Mouse (Mus musculus) left cerebral cortex, adult 2 months (tissue): ENCODE measurements at regions not wholly inside any gene's neighbourhood (a gene's known extent, or its start where the extent isn't known, plus 50 kb on each side); places are given as distances from the start of the nearest gene placed in this dataset.
A peak's percentile ranks its signal among the peaks of the same experiment; 100 is the strongest.

Experiments used
- DNase-seq, 2 experiments: peaks; one replicate each; pipeline ENCODE4 v3.0.0; 2021 to 2022; ENCODE audit warnings: low spot score in 2 of 2, mixed read lengths in 1 of 2; ENCODE audit errors: extremely low spot score in 1 of 2
- H3K27ac ChIP-seq: fragments of 200-600 bp; 2 replicates; pipeline ENCODE4 v1.8.1; 2022
- H3K4me3 ChIP-seq: fragments of 200-600 bp; 2 replicates; pipeline ENCODE4 v1.8.1; 2022
- CTCF ChIP-seq: fragments of 200-600 bp; IDR thresholded peaks from 2 replicates; pipeline ENCODE4 v1.8.1; 2022; ENCODE audit warnings: antibody characterized with exemption, mild to moderate bottlenecking, moderate library complexity
- intact Hi-C: fragments of 180-260 bp; cut with DNase I; formaldehyde crosslinking; loops from one replicate; pipeline ENCODE4 v1.15.1; 2025

DNA sequence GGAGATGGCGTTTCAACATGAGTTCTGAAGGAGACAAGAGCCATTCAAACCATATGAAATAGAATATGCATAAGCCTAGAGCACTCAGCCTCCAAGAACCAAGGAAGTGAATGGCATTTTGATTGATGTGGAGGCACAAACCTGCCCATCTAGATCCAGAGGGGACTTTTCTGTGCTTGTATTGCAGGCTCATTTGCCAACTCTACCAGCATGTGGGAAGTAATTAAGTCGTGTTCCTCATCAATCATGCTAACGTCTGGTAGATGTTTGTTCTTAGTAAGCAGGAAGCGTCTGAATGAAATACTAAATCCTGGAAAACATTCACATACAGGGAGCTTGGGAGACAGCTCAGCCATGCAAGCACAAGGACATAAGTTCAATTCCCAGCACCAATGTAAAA is 499.9 kb downstream of the Pdcd6ip start:
- Histone ChIP-seq H3K4me3 (no peak overlapping the region), H3K27ac (no peak overlapping the region)
- DNase-seq: no peak
- TF ChIP-seq CTCF: no peak
- intact Hi-C loops: no loop called here

DNA sequence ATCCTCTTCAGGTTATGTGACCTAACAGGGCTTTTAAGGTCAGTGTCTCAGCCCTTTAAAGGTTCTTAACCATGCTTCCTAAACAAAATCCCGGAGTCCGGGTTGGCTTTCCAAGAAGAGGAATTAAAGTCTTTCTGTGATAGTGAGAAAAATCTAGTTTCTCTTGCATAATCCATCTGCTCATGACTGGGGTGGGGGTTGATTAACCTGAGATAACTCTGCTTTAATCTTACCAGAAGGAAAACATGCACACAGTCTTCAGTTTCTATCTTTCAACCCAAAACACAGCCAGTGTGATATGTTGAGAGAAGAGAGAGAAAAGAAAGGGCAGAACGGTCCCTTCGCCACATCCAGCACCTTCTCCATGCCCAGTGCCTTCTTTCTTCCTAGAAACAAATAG is 508.8 kb downstream of the Pdcd6ip start:
- peak overlapping the region; percentile 74 for H3K27ac ChIP-seq
- intact Hi-C loops: no loop called here
- H3K4me3 ChIP-seq: no peak overlapping the region
- TF ChIP-seq CTCF: no peak
- no peak for DNase-seq

DNA sequence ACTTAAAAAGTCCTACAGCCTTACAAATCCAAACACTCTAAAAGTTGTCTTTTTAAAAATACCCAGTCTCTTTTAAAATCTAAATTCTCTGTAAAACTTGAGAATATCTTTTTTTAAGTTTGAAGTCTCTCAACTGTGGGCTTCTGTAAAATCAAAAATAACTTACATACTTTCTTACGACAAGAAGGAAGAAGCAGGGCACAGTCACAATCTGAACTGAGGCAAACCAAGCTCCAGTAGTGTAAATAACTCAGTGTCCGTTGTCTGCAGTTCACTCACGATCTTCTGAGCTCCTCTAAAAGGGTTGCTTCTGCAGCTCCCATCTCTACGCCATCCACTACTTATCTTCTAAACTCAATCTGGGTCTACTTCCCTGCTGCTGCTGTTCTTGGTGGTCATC is 512.5 kb downstream of the Pdcd6ip start:
- DNase-seq: no peak
- TF ChIP-seq CTCF: no peak
- H3K4me3 ChIP-seq: no peak overlapping the region
- intact Hi-C loops: no loop called here
- H3K27ac ChIP-seq: peak overlapping the region; percentile 85

DNA sequence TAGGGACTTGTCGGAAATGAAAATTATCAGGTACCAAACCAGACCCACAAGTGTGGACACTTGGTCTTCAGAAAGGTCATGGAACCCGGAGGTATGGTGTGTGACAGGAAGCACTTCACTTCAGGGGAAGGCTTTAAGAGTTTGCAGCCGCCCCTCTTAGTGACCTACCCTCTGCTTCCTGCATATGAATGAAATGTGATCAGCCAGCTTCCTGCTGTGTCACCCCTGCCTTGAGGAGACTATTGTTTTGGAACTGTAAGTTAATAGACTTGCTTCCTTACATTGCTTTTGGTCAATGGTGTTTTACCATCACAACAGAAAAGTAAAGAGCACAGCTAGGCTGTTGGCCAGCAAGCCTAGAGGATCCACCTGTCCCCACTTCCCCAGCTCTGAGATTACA is 515.3 kb downstream of the Pdcd6ip start:
- no peak for DNase-seq
- H3K4me3 ChIP-seq: no peak overlapping the region
- no peak for TF ChIP-seq CTCF
- intact Hi-C loops: no loop called here
- H3K27ac ChIP-seq: peak overlapping the region; percentile 32

DNA sequence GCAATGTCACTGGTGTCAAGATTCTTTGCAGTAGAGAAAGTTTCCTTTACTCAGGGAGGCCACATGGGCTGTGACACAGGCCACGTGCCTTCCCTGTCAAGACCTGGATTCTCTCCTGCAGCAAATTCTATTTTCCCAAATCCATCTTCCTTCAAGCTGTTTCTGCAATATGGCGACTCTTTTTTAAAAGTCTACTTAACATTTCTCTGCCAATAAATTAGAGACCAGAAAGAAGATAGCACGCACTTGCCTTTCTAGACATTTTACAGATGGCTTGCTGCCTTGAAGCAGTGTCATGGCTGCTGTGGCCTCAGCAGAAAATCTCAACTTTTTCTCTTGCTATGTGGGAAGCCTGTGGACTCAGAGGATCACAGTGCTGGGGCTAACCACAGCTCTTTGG is 516.9 kb downstream of the Pdcd6ip start:
- intact Hi-C loops: no loop called here
- no peak for TF ChIP-seq CTCF
- no peak for DNase-seq
- Histone ChIP-seq H3K27ac (peak overlapping the region; percentile 24; the same call in 1 of the 2 replicates), H3K4me3 (no peak overlapping the region)

DNA sequence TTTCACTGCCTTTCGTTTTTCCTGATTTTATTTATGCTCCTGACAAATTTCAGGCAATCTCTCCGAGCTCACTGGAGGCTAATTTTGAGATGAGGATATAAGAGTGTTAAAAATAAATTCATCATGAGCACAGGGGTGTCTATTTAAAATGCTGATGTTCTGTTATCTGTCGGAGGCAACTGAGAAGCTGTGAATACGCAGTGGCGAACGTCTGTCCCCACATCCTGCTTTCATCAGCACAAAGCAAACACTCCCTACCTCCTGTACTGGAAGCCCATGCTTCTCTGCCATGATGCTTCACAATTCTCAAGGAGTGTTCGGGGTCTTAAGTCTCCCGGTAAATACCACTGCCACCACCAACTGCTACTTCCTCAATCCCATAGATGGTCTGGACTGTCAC is 526.9 kb downstream of the Pdcd6ip start:
- TF ChIP-seq CTCF: no peak
- no peak overlapping the region for H3K4me3 ChIP-seq
- DNase-seq: peak in 1 of 2 experiments; percentile 26
- H3K27ac ChIP-seq: peak overlapping the region; percentile 64
- intact Hi-C loops: no loop called here

DNA sequence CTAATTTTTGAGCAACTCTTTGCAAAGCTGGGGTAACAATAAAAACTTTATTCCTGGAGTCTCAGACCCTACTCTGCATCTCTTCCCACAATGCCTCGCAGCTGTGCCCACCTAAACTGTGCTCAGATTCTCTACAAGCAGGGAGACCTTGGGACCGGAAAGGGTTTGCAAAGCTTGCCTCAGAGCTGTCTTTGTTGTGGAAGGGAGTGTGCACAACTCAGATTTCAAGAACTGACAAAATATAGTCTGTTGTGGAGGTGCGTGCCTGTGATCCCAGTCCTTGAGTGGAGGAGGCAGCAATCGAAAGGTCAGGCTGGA is 530.2 kb downstream of the Pdcd6ip start:
- H3K4me3 ChIP-seq: no peak overlapping the region
- DNase-seq: no peak
- no peak for TF ChIP-seq CTCF
- intact Hi-C loops: loop anchor here (2.0 to 10.0 kb wide), 11 partner anchors 84 to 993 kb away; no protein-coding TSS in a partner anchor
- peak overlapping the region; percentile 89 for H3K27ac ChIP-seq

DNA sequence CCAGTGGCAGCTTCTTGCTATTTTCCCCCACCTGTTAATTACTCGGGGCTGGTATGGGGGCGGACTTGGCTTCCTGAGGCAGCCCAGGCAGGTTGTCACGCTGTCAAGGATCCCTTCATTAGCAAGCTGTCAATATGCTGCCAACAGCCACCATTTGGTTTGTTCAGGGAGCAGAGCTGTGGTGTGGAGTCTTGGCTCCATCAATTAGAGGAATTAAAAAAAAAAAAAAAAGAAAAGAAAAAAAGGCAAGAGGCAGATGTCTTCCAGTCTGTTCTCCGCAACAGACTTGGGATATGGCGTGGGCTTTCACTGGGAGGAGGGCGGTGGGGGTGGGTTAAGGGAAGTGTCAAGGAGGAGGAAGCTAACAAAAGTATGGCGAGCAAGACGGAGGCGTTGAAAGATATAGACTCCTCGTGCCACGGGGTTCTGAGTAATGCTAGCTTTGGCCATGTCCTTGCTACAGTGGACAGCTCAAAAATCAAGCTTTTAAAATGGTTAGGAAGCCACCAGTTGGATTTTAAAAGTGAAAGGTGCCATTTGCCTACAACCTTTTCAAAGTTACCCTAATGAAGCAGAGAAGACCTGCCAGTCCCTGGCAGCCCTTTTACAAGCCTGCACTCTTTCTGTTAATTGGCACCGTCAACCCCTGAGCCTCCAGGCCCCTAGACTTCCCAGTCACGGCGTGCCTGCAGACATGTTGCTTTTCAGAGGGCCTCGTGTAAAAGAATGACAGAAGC is 530.7 kb downstream of the Pdcd6ip start:
- peak; percentile 66 to 74 for DNase-seq
- H3K27ac ChIP-seq: peak overlapping the region; percentile 89
- peak; percentile 18 for TF ChIP-seq CTCF
- intact Hi-C loops: loop anchor here (2.0 to 10.0 kb wide), 11 partner anchors 85 to 993 kb away; no protein-coding TSS in a partner anchor
- no peak overlapping the region for H3K4me3 ChIP-seq

DNA sequence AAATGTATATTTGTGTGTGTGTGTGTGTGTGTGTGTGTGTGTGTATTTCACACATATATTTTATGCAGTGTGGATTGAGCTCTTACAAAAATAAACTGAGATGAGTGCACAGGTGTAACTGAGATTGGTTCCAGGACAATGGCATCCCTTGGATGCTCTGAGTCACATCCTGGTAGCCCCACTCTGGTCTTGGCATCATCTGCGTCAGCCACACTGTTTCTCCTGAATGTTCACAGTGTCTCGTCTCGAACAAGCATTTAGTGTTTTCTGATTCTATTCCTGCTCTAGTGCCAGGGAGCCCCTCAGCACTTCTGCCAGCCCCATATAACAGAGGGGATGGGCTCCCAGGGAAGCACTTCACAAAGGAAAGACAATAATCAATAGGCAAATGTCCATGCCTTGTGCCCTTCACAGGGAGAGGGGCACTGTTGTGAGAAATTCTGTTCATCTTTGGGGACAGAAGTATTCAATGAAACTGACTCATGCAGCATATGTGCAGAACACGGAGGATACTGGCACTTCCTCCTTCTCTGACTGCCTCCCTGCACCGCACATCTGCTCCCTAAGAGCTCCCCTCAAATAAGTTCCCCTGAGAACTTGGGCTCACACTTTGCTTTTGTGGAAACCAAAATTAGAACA is 536.2 kb downstream of the Pdcd6ip start:
- H3K27ac ChIP-seq: peak overlapping the region; percentile 92
- H3K4me3 ChIP-seq: no peak overlapping the region
- no peak for TF ChIP-seq CTCF
- peak; percentile 45 to 56 for DNase-seq
- intact Hi-C loops: loop anchor here (1.0 to 10.0 kb wide), 6 partner anchors 76 to 987 kb away; no protein-coding TSS in a partner anchor

DNA sequence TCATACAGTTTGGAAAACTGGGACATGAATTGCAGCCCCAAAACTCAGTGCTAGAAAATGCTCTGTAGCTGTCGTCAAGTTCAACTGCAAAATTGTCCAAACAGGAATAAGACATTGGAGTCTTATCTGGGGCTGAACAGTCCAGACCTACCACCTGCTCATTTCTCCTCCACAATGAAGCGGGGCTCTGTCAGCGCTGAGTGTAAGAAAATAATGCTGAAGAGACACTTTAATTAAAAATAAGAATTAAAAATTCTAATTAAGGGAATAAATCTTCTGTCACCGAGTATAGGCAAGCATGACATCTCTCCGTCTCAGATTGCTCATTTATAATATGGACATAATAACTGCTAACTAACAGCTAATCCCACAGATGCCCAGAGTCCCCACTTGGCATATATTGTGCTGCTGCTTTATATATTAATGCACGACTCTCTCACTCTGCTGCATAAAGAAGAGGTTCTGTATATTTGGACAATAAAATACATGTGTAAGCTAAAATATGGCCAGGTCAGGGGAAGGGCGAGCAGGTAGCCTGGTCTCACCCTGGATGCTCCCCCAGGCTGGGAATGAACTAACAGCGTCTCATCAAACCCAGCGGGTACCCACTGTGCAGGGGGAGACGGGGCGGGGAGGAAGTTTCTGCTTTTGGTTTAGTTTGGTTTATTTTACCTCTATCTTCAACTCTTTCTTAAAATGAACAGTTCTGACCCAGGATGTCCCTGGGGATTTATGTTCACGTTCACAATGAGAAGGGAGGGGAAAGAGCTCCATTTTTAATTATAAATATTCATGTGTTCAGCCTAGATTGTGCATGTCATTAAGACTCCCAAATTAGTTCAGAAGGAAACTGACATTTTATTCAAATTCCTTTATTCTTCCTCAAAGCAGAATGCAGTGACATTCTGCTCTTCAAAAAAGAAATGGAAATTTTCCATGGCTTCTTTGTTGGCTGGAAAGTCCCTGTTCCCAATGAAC is 544.9 kb downstream of the Pdcd6ip start:
- no peak for TF ChIP-seq CTCF
- Histone ChIP-seq H3K4me3 (no peak overlapping the region), H3K27ac (peak overlapping the region; percentile 28; the same call in 1 of the 2 replicates)
- intact Hi-C loops: no loop called here
- no peak for DNase-seq

DNA sequence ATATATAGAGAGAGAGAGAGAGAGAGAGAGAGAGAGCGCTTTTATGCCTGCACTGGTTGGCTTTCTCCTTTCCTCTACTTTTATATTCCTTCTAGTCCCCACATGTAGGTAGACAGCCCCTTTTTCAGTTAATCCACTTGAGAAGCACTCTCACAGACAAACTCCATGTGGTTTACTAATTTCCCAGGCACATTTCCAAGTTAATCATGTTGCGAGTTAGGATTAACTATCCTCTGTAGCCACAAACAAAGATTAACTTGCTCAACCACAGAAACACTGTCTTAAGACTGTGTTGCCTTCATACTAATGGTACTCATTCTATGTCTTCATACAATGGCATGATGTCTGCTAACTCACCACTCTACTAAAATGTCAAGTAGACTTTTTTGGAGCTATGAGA is 548.0 kb downstream of the Pdcd6ip start:
- DNase-seq: no peak
- Histone ChIP-seq H3K27ac (no peak overlapping the region), H3K4me3 (no peak overlapping the region)
- intact Hi-C loops: no loop called here
- no peak for TF ChIP-seq CTCF

DNA sequence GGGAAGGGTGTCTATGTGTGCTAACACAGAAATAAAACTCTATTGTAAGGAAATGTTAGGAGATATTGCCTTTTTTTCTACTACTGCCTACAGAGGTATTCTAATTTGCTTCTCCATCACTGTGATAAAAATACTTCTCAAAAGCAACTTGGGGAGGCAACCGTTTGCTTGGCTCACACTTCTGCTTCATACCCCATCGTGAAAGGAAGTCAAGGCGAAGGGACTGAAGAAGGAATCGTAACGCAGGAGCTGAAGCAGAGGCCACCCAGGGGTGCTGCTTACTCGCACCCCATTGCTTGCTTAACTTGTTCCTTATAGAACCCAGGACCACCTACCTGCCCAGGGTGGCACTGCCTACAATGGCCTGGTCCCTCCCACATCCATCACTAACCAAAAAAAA is 550.0 kb downstream of the Pdcd6ip start:
- no peak for DNase-seq
- Histone ChIP-seq H3K27ac (peak overlapping the region; percentile 89), H3K4me3 (no peak overlapping the region)
- intact Hi-C loops: loop anchor here (5.0 to 10.0 kb wide), 2 partner anchors 66 to 433 kb away; no protein-coding TSS in a partner anchor
- TF ChIP-seq CTCF: no peak
